ENCODE assay signal across 24 mouse cellular contexts in genomic region chr1:184857216-184857615, GRCm38 (mm10). TPM values are rescaled to one million over a fixed set of nuclear protein-coding genes. Genes with fewer than 3 reads are reported as not detected.
DNase-seq lines count a peak whose midpoint lies in the region; TF ChIP-seq lines count a peak whose summit lies in the region.
"Had no signal": no experiment of that assay in that cellular context is flagged by ENCODE, and none has a peak within 500 bp of the region (broad histone marks: within the 10 kb centered on the region; RNA-seq: fewer than 3 reads in every experiment).

No protein-coding gene starts in this region.

- peak; percentile 32; the same call in 1 of the 2 replicates for TF ChIP-seq POLR2A in cortical plate, adult 2 months (IDR thresholded peaks at IDR 0.05; ENCODE audit: extremely low read depth, insufficient read depth, low read length)
- TF ChIP-seq POLR2A in small intestine, adult 2 months (IDR thresholded peaks at IDR 0.05; ENCODE audit: low read depth, low read length), result no peak

- H3K27ac ChIP-seq in cortical plate, adult 2 months (ENCODE audit: insufficient read depth, low read length), result 0 out of 2 replicates have a peak overlapping the region, but pooled peaks have one; percentile 1
- peak overlapping the region; percentile 52; the same call in 1 of the 2 replicates for H3K27ac ChIP-seq in small intestine, adult 2 months (ENCODE audit: insufficient read depth, low read depth, low read length)
- H3K27ac ChIP-seq: embryonic facial prominence, embryonic 15.5 days; forebrain, embryonic 10.5 days; heart, embryonic 10.5 days; hindbrain, embryonic 12.5 days had no signal

- peak; percentile 53 to 55 for DNase-seq in left cerebral cortex, adult 18-20 months (ENCODE audit: low spot score in 2 of 2)
- DNase-seq in left cerebral cortex, adult 11 months (ENCODE audit: low spot score), result no peak
- peak; percentile 72 for DNase-seq in right cerebral cortex, adult 18-20 months
- DNase-seq in right cerebral cortex, postnatal 4 days, result no peak
- no peak for DNase-seq in gastrocnemius, postnatal 4 days (ENCODE audit: low spot score in 2 of 2)
- DNase-seq: adrenal gland, adult 2 months; adrenal gland, postnatal 25 days; cerebellum, adult 2 months; cerebellum, postnatal 10 days; embryo, embryonic 11 days; gastrocnemius, postnatal 36 days; heart, adult 18-20 months; heart, postnatal 10 days; heart, postnatal 4 days had no signal

- H3K4me1 ChIP-seq in cortical plate, adult 2 months (ENCODE audit: control insufficient read depth, insufficient read depth, low read length), result peaks cover 4% of the 10 kb centered on the region
- H3K4me1 ChIP-seq in small intestine, adult 2 months (ENCODE audit: control insufficient read depth, insufficient read depth, insufficient read length, low read length), result peaks cover 39% of the 10 kb centered on the region; the same call in 1 of the 2 replicates

- H3K36me3 ChIP-seq in small intestine, adult 2 months (ENCODE audit: control insufficient read depth, insufficient read depth, low read length), result no peaks in the 10 kb centered on the region
- H3K36me3 ChIP-seq: embryonic facial prominence, embryonic 15.5 days; forebrain, embryonic 10.5 days; heart, embryonic 10.5 days; hindbrain, embryonic 12.5 days had no signal

- 94% methylated on average over 9 of the region's 9 CpGs for WGBS in small intestine, adult 2 months

- H3K4me3 ChIP-seq in cortical plate, adult 2 months (ENCODE audit: insufficient read depth, low read length), result no peak overlapping the region
- no peak overlapping the region for H3K4me3 ChIP-seq in small intestine, adult 2 months (ENCODE audit: low read depth, low read length)
- H3K4me3 ChIP-seq: embryonic facial prominence, embryonic 15.5 days; erythroblast, embryonic 14.5 days; forebrain, embryonic 10.5 days; heart, embryonic 10.5 days; hindbrain, embryonic 12.5 days had no signal

- no peak for TF ChIP-seq CTCF in cortical plate, adult 2 months (IDR thresholded peaks at IDR 0.05; ENCODE audit: extremely low read depth, insufficient read depth, low read length)
- TF ChIP-seq CTCF in small intestine, adult 2 months (IDR thresholded peaks at IDR 0.05; ENCODE audit: extremely low read depth, insufficient read length, insufficient replicate concordance, low read depth, low read length), result no peak

- no peaks in the 10 kb centered on the region for H3K27me3 ChIP-seq in small intestine, adult 2 months (ENCODE audit: control insufficient read depth, insufficient read depth, low read length)
- H3K27me3 ChIP-seq: embryonic facial prominence, embryonic 15.5 days; hindbrain, embryonic 12.5 days had no signal

RNA-seq across cellular contexts. Expression of gene Marc2, which starts 11.0 kb away (rescaled TPM):
- 100 to 1,000 TPM; 150 to 175 TPM for total RNA-seq in left cerebral cortex, adult 18-20 months (2021)
- 100 and 105 TPM in 2 replicates for polyA plus RNA-seq in cortical plate, adult 2 months (2012; rRNA removed)
- polyA plus RNA-seq in small intestine, adult 2 months (2012; rRNA removed), result 332 and 352 TPM in 2 replicates
- 100 to 1,000 TPM; 187 to 191 TPM for total RNA-seq in gastrocnemius, postnatal 4 days (2021)

RNA-seq across cellular contexts. Expression of gene C130074G19Rik, which starts 25.8 kb away (rescaled TPM):
- 10 to 100 TPM; 41.9 to 50.0 TPM for total RNA-seq in left cerebral cortex, adult 18-20 months (2021)
- 35.9 and 42.1 TPM in 2 replicates for polyA plus RNA-seq in cortical plate, adult 2 months (2012; rRNA removed)
- polyA plus RNA-seq in small intestine, adult 2 months (2012; rRNA removed), result 16.2 and 45.1 TPM in 2 replicates
- 10 to 100 TPM; 28.7 to 30.8 TPM for total RNA-seq in gastrocnemius, postnatal 4 days (2021)

RNA-seq across cellular contexts. Expression of gene Marc1, which starts 46.1 kb away (rescaled TPM):
- under 1 TPM in 1 of 2 experiments, not detected in 1; 0.16 TPM for total RNA-seq in left cerebral cortex, adult 18-20 months (2021)
- 0.15 and 0.19 TPM in 2 replicates for polyA plus RNA-seq in cortical plate, adult 2 months (2012; rRNA removed)
- 0.68 and 1.2 TPM in 2 replicates for polyA plus RNA-seq in small intestine, adult 2 months (2012; rRNA removed)
- total RNA-seq in gastrocnemius, postnatal 4 days (2021), result under 1 TPM in 1 of 2 experiments, not detected in 1; 0.83 TPM
- total RNA-seq: heart, postnatal 10 days had no signal
- polyA plus RNA-seq: cerebellum, adult 2 months; embryonic facial prominence, embryonic 11.5 days; erythroblast, embryonic 14.5 days; forebrain, embryonic 10.5 days; forebrain, embryonic 14.5 days; heart, embryonic 14.5 days; hindbrain, embryonic 12.5 days had no signal

Comparison
In these comparisons a context has a peak if more than half of its experiments do, and no peak if none do; other contexts are left out.
1. DNase-seq: peak in left cerebral cortex, adult 18-20 months (2 of 2) and right cerebral cortex, adult 18-20 months (single experiment); none in left cerebral cortex, adult 11 months (single experiment), right cerebral cortex, postnatal 4 days (single experiment) and gastrocnemius, postnatal 4 days (0 of 2).